Mouse (Mus musculus) layer of hippocampus, adult 8-10 months (tissue): ENCODE measurements around the gene Orai2. TPM values are rescaled to one million over a fixed set of nuclear protein-coding genes. Genes with fewer than 3 reads are reported as not detected.
"Not testable (repeated sequence)": the region's sequence is repeated elsewhere in the genome, so short reads cannot be mapped to it uniquely, and the experiment has no call there.

Experiments
- DNase-seq, 2 experiments: peaks; one replicate each; pipeline ENCODE4 v3.0.0; 2022; ENCODE audit warnings: low spot score in 2 of 2
- total RNA-seq, 4 experiments: library from RNA; stranded (reverse); gene quantifications; 2 replicates each; pipeline ENCODE4 v1.2.4; 2022

Gene Orai2
- total RNA-seq, 4 experiments from 2014 or later, result 106 to 122 (median 118) TPM

GRCm38 (mm10) chr5:136173606-136174463 is 3.3 kb upstream of the Orai2 start:
- DNase-seq, result peak in 1 of 2 experiments; percentile 67

- no peak for DNase-seq
Observed at GRCm38 (mm10) chr5:136172939-136173338, 2.4 kb upstream of the Orai2 start.

GRCm38 (mm10) chr5:136171363-136172341 is 1.1 kb upstream of the Orai2 start:
- no peak for DNase-seq

GRCm38 (mm10) chr5:136169626-136170511 is 644 bp downstream of the Orai2 start:
- no peak for DNase-seq

DNA sequence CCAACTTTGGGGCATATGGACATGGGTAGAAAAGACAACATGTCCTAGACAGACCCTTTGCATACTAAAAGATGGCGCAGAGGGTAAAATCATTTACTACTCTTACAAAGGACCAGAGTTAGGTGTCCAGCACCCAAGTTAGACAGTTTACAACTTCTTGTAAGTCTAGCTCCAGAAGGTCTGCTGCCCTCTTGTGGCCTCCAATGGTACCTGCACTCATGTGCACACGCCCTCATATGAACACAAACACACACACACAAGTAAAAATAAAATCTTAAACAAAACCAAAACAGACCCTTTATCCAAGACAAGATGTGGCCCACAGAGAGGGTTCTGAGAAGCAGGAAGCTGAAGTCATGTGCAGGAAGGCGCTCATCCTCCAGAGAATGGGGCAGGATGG is 2.4 kb downstream of the Orai2 start:
- DNase-seq, result no peak

DNA sequence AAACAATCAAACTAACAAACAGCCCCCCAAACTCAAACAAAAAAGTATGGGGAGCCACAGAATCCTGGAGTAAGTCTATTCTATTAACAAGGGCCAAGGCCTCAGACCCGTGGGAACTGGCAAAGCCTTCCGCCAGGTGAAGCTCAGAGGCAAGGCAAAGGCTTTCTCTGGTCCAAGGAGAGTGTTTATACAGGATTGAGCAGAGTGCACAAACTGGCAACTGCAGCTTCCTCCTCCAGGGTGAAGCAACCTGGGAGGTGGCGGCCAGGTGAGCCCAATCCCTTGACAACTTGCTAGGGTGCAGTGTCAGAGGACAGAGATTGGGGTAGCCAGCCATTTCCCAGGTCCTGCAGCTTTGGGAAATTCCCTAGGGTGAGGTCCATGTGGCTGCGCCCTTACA is 3.2 kb downstream of the Orai2 start:
- DNase-seq, result no peak

- DNase-seq, result no peak
Observed at GRCm38 (mm10) chr5:136165246-136165645, 5.3 kb downstream of the Orai2 start.

DNA sequence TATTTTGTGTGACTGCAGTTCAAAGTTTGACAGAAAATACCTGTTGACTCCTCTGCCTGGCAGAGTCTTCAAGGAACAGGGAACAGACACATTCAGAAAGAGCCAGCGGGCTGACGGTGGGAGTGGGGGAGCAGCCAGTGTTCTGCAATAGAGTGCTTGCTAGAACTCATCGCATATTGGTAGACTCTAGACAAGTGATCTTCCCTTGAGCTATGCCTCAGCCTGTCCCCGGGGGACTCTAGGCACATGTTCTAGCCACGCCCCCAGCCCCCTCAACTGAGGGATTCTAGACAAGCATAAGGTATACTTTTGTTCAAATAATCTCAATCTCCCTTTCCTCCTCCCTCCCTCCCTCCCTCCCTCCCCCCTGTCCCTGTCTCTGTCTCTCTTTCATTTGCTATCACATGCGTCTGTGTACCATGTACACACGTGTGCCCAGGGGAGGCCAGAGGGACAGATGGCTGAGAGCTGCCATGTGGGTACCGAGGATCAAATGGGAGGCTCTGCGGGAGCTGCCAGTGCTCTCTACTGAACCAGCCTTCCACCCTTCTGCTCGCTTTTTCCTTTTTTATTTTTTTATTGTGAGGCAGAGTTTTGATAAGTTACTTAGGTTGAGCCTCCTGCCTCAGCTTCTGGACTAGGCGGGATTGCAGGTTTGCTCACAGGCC is 6.6 kb downstream of the Orai2 start:
- peak in 1 of 2 experiments; percentile 50 for DNase-seq

DNA sequence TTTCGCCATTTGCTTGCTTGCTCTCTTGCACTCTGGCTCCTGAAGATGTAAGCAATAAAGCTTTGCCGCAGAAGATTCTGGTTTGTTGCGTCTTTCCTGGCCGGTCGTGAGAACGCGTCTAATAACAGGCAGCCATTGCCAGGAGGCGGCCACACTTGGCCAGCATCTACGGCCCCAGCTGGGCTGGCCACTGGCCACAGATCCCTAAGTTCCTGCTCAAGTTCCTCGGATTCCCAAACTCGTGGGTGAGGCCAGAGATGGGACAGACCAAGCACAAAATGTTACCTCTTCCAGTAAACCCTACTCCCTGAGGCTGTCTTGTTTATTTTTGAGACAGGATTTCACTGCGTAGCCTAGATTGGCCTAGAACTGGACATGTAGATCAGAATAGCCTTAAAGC is 10.4 kb downstream of the Orai2 start:
- not testable (repeated sequence) for DNase-seq

GRCm38 (mm10) chr5:136155399-136155798 is 15.1 kb downstream of the Orai2 start:
- DNase-seq, result no peak

- DNase-seq, result no peak
Observed at GRCm38 (mm10) chr5:136152365-136152764, 18.1 kb downstream of the Orai2 start.

DNA sequence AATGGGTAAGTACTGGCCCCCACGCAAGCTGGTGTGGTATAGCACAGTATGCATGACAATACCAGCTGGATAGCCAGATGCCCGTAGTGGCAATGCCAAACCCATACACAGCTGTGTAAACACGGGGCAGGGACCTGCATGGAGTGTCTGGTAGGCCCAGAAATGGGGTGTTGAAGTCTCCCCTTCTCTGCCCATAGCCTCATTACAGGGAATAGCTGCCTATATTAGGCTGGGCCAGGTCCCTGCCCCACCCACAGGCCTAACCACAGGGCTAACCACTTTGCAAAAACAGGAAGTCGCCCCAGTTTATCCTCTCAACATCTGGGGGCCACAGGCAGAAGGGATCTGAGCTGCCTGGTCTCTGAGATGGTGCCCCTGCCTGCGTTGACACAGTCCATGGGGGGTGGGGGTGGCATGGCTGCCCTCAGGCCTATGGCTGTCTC is 21.4 kb downstream of the Orai2 start:
- not testable (repeated sequence) for DNase-seq

GRCm38 (mm10) chr5:136147704-136148103 is 22.8 kb downstream of the Orai2 start:
- DNase-seq, result no peak

GRCm38 (mm10) chr5:136146936-136147335 is 23.6 kb downstream of the Orai2 start:
- DNase-seq, result no peak

- no peak for DNase-seq
Observed at GRCm38 (mm10) chr5:136144606-136145430, 25.7 kb downstream of the Orai2 start.

DNA sequence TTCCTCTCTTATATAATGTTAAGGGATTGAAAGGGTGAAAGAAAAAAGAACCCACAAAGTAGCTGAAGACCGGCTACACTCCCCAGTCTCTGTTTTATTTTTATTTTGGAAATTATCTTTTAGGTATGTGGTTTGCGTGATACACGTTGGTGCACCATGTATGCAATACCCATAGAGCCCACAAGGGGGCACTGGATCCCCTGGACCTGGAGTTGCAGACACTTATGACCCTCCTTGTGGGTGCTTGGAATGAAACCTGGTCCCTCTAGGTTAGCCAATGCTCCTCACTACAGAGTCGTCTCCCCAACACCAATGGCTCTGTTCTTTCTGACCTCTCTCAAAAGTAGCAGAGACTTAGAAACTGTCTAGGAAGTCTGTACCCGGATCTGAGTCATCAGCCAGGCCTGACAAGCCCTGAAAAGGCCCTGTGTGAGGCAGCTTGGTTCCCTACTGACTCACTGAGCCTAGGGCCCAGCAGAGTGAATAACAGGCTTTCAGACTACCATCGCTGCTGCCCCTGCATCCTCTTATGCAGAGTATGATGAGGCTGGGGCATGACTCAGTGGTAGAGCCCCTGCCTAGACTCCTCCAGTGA is 27.3 kb downstream of the Orai2 start:
- DNase-seq, result no peak

GRCm38 (mm10) chr5:136142746-136143145 is 27.8 kb downstream of the Orai2 start:
- DNase-seq, result no peak

DNA sequence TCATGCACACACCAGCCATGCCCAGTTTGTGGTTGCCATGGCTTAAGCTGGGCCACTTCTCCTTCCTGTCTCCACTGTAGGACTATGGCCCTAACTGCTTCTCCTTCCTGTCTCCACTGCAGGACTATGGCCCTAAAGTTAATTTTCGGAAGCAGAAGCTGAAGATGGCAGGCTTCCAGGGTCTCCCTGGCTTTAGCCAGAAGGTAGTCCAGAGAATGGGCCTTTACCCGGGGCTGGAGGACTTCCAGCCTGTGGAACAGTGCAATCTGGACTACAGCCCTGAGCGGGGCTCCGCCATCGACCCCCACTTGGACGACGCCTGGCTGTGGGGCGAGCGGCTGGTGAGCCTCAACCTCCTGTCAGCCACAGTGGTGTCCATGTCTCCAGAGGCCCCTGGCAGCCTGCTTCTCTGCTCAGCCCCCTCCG is 30.4 kb downstream of the Orai2 start:
- no peak for DNase-seq

DNA sequence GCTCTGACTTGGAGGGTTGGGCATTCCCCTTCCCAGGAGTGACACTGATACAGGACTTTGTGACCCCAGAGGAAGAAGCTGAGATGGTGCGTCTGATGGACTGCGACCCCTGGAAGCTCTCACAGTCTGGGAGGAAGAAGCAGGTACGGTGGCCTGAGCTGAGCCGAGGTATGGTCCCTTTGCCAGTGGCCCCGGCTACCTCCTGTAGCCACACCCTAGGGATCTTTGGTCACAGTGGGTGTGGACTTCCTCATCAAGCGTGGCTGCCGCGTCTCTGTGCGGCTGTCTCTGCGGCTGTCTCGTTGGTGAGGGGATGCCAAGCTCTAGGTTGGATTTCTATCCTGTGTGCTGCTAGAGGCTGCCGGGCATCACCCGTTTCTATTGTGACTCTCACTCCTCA is 31.1 kb downstream of the Orai2 start:
- no peak for DNase-seq
